Mouse (Mus musculus): ENCODE data around the gene Casq2. TPM values are rescaled to one million over a fixed set of nuclear protein-coding genes. Genes with fewer than 3 reads are reported as not detected.
A peak's percentile ranks its signal among the peaks of the same experiment; 100 is the strongest.

Gene Casq2
- polyA plus RNA-seq, 1 experiment, result not detected

DNA sequence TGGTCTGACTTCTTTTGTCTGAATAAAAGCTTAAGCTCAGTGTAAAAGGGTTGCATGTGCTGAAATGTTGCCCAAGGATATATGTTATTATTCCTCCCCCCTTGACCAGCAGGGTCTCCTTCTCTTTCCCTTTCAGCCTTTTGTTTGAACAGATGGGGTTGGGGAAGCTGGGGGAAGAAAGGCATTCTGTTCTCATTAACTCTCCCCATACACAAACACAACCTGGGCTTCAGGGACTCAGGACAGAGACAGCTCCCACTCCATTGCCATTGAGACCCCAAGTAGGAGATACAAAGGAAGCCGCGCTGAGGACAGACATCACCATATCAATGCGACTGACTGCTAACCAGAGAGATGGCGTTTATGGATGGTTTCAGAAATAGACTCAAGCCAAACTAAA lies 30.3 kb upstream of the Casq2 start:
- TF ChIP-seq GATA1 (IDR thresholded peaks at IDR 0.05; ENCODE audit: low read length), result no peak
- no peak for TF ChIP-seq TAL1 (IDR thresholded peaks at IDR 0.05; ENCODE audit: low read length)
- H3K4me3 ChIP-seq (replicated peaks), result no peak overlapping the region
- no peaks in the 10 kb centered on the region; the same call in 1 of the 2 replicates for H3K4me1 ChIP-seq (ENCODE audit: control insufficient read depth)
- H3K36me3 ChIP-seq (ENCODE audit: control insufficient read depth), result no peaks in the 10 kb centered on the region
- H3K27me3 ChIP-seq (ENCODE audit: control insufficient read depth), result no peaks in the 10 kb centered on the region
- H3K9me3 ChIP-seq (ENCODE audit: control insufficient read depth, low read length), result no peaks in the 10 kb centered on the region

DNA sequence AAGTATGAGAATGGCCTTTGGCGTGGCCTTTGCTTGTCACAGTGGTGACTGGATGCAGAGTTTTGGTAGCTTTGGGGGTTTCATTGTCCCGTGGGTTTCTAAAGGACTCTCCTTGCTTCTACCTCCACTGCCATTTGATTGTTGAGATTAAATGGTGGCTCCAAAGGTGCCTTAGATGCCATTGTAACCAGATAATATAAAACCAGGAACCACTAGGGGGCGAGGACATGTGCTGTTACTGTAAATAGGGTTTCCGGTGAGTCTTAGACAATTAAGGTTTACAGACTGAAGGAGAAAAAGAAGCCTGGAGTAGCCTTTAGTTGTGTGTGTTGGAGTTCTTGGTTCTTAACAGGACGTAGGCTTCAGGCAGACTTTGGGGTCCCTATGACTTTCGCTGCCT lies 26.1 kb upstream of the Casq2 start:
- TF ChIP-seq TAL1 (IDR thresholded peaks at IDR 0.05; ENCODE audit: low read length), result no peak
- no peak for TF ChIP-seq GATA1 (IDR thresholded peaks at IDR 0.05; ENCODE audit: low read length)
- H3K4me3 ChIP-seq (replicated peaks), result no peak overlapping the region
- no peaks in the 10 kb centered on the region for H3K36me3 ChIP-seq (ENCODE audit: control insufficient read depth)
- H3K4me1 ChIP-seq (ENCODE audit: control insufficient read depth), result peaks cover 14% of the 10 kb centered on the region
- no peaks in the 10 kb centered on the region for H3K9me3 ChIP-seq (ENCODE audit: control insufficient read depth, low read length)
- H3K27me3 ChIP-seq (ENCODE audit: control insufficient read depth), result no peaks in the 10 kb centered on the region

GRCm38 (mm10) chr3:102061923-102062670 lies 24.1 kb upstream of the Casq2 start:
- Histone ChIP-seq H3K9me3 (ENCODE audit: control insufficient read depth, low read length) (no peaks in the 10 kb centered on the region), H3K4me3 (replicated peaks) (no peak overlapping the region), H3K4me1 (ENCODE audit: control insufficient read depth) (peaks cover 14% of the 10 kb centered on the region), H3K27me3 (ENCODE audit: control insufficient read depth) (no peaks in the 10 kb centered on the region), H3K36me3 (ENCODE audit: control insufficient read depth) (no peaks in the 10 kb centered on the region)
- TF ChIP-seq GATA1 (IDR thresholded peaks at IDR 0.05; ENCODE audit: low read length) (no peak), TAL1 (IDR thresholded peaks at IDR 0.05; ENCODE audit: low read length) (no peak)

- Histone ChIP-seq H3K9me3 (ENCODE audit: control insufficient read depth, low read length) (no peaks in the 10 kb centered on the region), H3K4me3 (replicated peaks) (no peak overlapping the region), H3K27me3 (ENCODE audit: control insufficient read depth) (no peaks in the 10 kb centered on the region), H3K4me1 (ENCODE audit: control insufficient read depth) (peaks cover 14% of the 10 kb centered on the region), H3K36me3 (ENCODE audit: control insufficient read depth) (no peaks in the 10 kb centered on the region)
- TF ChIP-seq TAL1 (IDR thresholded peaks at IDR 0.05; ENCODE audit: low read length), result peak; percentile 12; the same call in 2 of the 3 replicates
- no peak for TF ChIP-seq GATA1 (IDR thresholded peaks at IDR 0.05; ENCODE audit: low read length)
Observed at GRCm38 (mm10) chr3:102062671-102063010, 23.6 kb upstream of the Casq2 start.

- no peaks in the 10 kb centered on the region for H3K27me3 ChIP-seq (ENCODE audit: control insufficient read depth)
- H3K36me3 ChIP-seq (ENCODE audit: control insufficient read depth), result no peaks in the 10 kb centered on the region
- no peak overlapping the region for H3K4me3 ChIP-seq (replicated peaks)
- H3K4me1 ChIP-seq (ENCODE audit: control insufficient read depth), result peaks cover 14% of the 10 kb centered on the region
- no peaks in the 10 kb centered on the region for H3K9me3 ChIP-seq (ENCODE audit: control insufficient read depth, low read length)
- no peak for TF ChIP-seq TAL1 (IDR thresholded peaks at IDR 0.05; ENCODE audit: low read length)
- no peak for TF ChIP-seq GATA1 (IDR thresholded peaks at IDR 0.05; ENCODE audit: low read length)
Observed at GRCm38 (mm10) chr3:102063273-102064120, 22.7 kb upstream of the Casq2 start.

GRCm38 (mm10) chr3:102064566-102064965 lies 21.6 kb upstream of the Casq2 start:
- Histone ChIP-seq H3K36me3 (ENCODE audit: control insufficient read depth) (no peaks in the 10 kb centered on the region), H3K9me3 (ENCODE audit: control insufficient read depth, low read length) (no peaks in the 10 kb centered on the region)

GRCm38 (mm10) chr3:102067306-102067705 lies 18.9 kb upstream of the Casq2 start:
- TF ChIP-seq TAL1 (IDR thresholded peaks at IDR 0.05; ENCODE audit: low read length) (no peak), GATA1 (IDR thresholded peaks at IDR 0.05; ENCODE audit: low read length) (no peak)
- Histone ChIP-seq H3K27me3 (ENCODE audit: control insufficient read depth) (no peaks in the 10 kb centered on the region), H3K36me3 (ENCODE audit: control insufficient read depth) (no peaks in the 10 kb centered on the region), H3K9me3 (ENCODE audit: control insufficient read depth, low read length) (no peaks in the 10 kb centered on the region), H3K4me3 (replicated peaks) (no peak overlapping the region), H3K4me1 (ENCODE audit: control insufficient read depth) (peaks cover 10% of the 10 kb centered on the region)

More at GRCm38 (mm10) chr3:102064566-102064965, 21.6 kb upstream of the Casq2 start:
- Histone ChIP-seq H3K4me3 (replicated peaks) (no peak overlapping the region), H3K27me3 (ENCODE audit: control insufficient read depth) (no peaks in the 10 kb centered on the region), H3K4me1 (ENCODE audit: control insufficient read depth) (peaks cover 14% of the 10 kb centered on the region)
- TF ChIP-seq TAL1 (IDR thresholded peaks at IDR 0.05; ENCODE audit: low read length) (no peak), GATA1 (IDR thresholded peaks at IDR 0.05; ENCODE audit: low read length) (no peak)

GRCm38 (mm10) chr3:102067861-102068260 lies 18.4 kb upstream of the Casq2 start:
- Histone ChIP-seq H3K4me3 (replicated peaks) (no peak overlapping the region), H3K9me3 (ENCODE audit: control insufficient read depth, low read length) (no peaks in the 10 kb centered on the region), H3K4me1 (ENCODE audit: control insufficient read depth) (peaks cover 4% of the 10 kb centered on the region), H3K27me3 (ENCODE audit: control insufficient read depth) (no peaks in the 10 kb centered on the region), H3K36me3 (ENCODE audit: control insufficient read depth) (no peaks in the 10 kb centered on the region)
- no peak for TF ChIP-seq TAL1 (IDR thresholded peaks at IDR 0.05; ENCODE audit: low read length)
- no peak for TF ChIP-seq GATA1 (IDR thresholded peaks at IDR 0.05; ENCODE audit: low read length)

GRCm38 (mm10) chr3:102069260-102069659 lies 17.0 kb upstream of the Casq2 start:
- H3K4me3 ChIP-seq (replicated peaks), result no peak overlapping the region
- TF ChIP-seq GATA1 (IDR thresholded peaks at IDR 0.05; ENCODE audit: low read length), result no peak
- no peak for TF ChIP-seq TAL1 (IDR thresholded peaks at IDR 0.05; ENCODE audit: low read length)
- H3K9me3 ChIP-seq (ENCODE audit: control insufficient read depth, low read length), result no peaks in the 10 kb centered on the region
- no peaks in the 10 kb centered on the region for H3K27me3 ChIP-seq (ENCODE audit: control insufficient read depth)
- no peaks in the 10 kb centered on the region for H3K36me3 ChIP-seq (ENCODE audit: control insufficient read depth)
- no peaks in the 10 kb centered on the region for H3K4me1 ChIP-seq (ENCODE audit: control insufficient read depth)
